Mouse (Mus musculus): ENCODE data around the gene Mettl24.

- TF ChIP-seq POLR2A (IDR thresholded peaks at IDR 0.05; ENCODE audit: borderline replicate concordance, extremely low read depth, low read depth, low read length) = no peak
- no peak for TF ChIP-seq CTCF (IDR thresholded peaks at IDR 0.05; ENCODE audit: insufficient read depth, low read length)
Observed at GRCm38 (mm10) chr10:40640406-40640805, 42.7 kb upstream of the Mettl24 start.

Data from lung, adult 2 months (tissue).